Mouse (Mus musculus): ENCODE data around the gene Rbfox1.

DNA sequence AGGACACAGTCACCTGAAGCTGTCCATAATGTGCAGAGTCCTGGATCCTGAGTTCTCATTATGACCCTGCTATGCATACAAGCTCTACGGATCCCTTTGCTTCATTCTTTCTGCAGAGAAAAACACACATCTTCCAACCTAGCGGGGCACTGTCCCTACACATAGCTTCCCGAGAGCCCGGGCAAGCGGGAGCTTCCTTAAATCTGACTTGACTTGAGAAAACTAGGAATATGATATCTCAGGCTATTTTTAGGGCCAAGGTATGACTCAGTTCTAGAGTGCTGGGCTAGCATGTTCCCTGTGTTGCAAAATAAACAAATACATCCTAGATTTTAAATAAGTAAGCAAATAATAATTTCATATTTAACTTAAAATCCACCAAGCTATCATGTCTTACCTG is 1244.4 kb downstream of the Rbfox1 start:
- TF ChIP-seq CTCF (IDR thresholded peaks at IDR 0.05; ENCODE audit: borderline replicate concordance, control insufficient read depth, extremely low read depth, insufficient read depth, low read length, poor library complexity): no peak
- TF ChIP-seq POLR2A (IDR thresholded peaks at IDR 0.05; ENCODE audit: control insufficient read depth, extremely low read depth, insufficient read depth, low read length, poor library complexity): no peak

All from thymus, adult 2 months (tissue).